Mouse (Mus musculus) right cerebral cortex, postnatal 10 days (tissue): Measurements from ENCODE around the gene Spic.
"Not testable (repeated sequence)": the region's sequence is repeated elsewhere in the genome, so short reads cannot be mapped to it uniquely, and the experiment has no call there.

ENCODE experiments used
- DNase-seq, 2 experiments: peaks; one replicate each; pipeline ENCODE4 v3.0.0; 2021; ENCODE audit warnings: low spot score in 2 of 2

The Spic gene

DNA sequence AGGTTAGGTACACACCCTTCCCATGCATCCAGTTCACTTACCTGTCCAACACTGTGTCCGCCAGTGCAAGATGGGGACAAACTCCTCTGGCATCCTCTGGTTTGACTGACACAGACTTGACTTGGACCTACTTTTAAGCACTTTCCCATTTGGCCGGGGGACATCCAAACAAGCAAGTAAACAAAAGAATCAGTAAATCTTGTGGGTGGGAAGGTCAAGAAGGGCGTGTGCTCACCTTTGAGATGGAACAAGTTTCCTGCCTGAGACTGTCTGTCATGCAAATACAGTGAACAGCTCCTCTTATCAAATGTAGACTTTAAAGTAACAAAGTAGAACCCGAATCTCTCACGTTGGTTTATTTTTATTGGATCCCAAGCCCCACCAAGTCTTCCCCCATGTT, at the start of gene Spic:
TSS of gene Spic (minus strand) at position 91 of the 400 bp plus-strand sequence.
- no peak for DNase-seq

DNA sequence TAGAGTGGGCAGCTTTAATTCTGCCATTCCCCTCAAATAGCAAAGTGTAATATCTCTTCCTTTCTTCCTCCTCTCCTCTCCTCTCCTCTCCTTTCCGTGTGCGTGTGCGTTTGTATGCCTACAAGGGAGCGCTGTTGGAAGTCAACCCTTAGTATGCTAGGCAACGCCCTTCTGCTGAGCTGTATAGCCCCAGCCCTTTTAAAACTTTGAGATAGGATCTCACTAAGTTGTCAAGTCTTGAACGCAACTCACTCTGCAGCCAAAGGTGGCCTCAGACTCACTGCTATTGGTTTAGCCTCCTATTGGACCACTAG, 47.5 kb upstream of the Spic start:
- DNase-seq, result no peak

DNA sequence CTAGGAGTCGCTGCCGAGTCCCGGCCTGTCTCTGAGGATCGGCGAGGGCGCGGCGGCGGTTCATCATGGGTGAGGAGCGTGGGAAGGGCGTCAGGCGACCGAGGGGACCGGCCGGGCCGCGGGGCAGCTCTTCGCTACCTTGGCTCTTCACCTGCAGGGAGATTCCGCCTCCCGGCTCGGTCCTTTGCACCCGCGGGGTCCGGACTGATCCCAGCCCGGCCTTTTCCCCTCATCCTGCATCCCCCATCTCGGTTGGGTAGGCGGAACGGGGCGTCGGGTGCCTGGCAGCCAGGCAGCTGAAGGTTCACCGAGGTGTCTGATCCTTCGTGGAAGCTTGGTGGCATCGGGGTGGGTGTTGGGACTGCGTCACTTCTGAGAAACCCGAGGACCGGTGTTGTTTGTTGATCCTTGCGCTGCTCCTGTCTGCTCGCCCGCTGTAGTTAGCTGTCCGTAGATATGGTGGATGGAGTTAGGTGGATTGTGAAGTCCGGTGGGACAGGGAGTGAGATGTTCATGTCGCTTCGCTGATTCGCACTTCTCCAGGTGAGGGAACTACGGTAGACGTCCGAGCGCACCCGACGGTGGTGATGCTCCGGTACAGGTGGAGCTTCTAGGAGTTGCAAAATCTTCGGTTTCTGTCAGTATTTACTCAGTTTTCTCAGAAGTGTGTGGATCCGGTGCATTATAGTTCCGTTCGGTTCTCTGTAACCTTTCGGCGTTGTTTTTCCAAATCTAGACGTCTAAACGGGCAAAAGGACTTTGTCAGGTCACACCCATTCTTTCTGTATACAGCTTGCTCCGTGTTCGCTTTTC, 46.9 kb upstream of the Spic start:
- peak in 1 of 2 experiments; percentile 46 for DNase-seq

DNA sequence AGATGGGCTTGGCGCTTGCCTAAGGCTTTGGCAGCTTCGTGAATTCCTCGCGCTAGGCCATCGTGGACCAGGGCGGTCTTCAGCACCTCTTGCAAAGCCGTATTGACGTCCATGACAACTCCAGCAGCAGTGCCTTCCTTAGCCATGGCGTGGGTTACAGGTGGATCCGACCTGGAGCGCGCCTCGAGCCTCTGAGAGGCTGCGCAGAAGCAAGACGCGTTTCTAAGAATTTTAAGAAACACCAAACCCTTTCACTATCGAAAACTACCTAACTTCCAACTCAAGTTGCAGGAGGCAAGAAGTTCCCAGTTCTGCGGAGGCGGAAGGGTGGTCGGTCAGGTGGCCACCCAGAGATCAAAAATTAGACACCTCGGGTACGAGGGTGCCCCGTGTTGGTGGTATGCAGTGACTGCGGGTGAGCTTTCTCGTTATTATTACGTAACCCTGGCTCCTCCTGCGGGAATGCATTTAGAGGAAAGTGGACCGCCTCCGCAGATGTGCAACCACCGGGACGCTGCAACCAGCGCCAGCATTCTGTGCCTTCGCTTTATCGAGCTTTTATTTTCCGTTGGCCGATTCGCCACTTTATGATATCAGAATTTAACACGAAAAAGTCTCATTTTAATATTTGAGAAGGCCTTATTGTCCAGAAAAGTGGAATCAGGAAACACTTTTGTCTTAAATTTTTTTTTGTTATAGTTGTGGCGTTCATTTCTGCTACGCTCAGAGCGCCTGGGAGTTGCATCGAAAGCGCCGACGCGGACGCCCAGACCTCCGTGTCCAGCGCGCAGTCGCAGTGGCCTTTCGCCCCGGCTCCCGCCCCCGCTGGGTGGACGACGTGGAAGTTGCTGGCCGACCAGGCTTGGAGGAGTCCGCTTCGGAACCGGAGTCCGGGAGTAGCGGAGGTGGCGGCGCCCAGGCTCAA, 46.0 kb upstream of the Spic start, which contains the start of gene Arl1:
TSS of gene Arl1 (plus strand) at position 288 of the 925 bp plus-strand sequence.
- DNase-seq, result peak; percentile 94 to 96

DNA sequence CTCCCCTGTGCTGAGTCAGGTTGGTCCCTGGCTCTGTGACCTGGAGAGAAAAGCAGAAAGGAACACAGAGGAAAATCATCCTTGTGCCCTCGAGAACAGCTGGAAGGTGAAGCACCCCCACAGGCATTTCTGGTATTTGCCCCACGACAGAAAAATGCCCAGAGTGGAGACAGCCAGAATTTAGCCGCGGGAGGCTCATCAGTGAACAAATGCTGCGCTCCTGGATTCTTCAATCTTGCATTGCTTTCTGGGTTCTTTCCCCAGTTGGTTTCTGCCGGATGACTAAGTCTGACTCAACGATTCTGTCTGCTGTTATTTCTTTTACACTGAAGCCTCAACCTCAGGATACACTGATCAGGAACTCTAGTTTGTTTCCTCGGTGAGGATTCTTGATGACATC, 43.4 kb upstream of the Spic start:
- no peak for DNase-seq

DNA sequence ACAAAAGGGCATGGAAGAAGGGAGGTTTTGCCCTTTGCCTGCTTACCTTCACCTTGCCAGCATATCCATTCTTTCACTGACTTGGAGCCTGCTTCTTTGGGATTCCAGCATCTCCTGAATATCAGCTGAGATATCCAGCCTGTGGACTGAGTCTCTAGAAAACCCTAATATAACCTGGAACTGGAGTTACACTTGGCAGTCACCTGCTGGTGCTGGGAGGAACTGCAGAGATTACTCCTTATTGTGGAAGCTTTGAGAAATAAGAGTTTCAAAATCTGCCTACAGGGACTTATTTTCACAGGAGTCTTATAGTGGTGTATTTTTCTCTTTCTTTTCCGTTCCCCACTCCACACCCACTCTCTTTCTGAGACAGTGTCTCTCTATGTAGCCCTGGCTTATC, 42.3 kb upstream of the Spic start:
- DNase-seq, result peak; percentile 68 to 78

DNA sequence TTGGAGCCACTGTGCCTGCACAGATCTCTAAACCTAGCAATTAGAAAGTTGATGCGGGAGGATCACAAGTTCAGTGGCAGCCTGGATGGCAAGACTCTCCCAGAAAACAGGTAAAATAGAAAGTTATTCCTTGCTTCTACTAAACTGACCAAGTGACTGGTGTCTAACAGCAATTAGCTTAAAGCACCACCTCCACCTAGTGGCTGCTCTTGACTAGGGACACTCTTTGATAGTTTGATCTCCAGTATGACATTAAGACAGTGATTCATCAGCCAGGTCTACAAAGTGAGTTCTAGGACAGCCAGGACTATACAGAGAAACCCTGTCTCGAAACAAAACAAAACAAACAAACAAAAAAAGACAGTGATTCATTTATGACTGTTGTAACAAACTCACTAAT, 40.5 kb upstream of the Spic start:
- DNase-seq, result no peak

DNA sequence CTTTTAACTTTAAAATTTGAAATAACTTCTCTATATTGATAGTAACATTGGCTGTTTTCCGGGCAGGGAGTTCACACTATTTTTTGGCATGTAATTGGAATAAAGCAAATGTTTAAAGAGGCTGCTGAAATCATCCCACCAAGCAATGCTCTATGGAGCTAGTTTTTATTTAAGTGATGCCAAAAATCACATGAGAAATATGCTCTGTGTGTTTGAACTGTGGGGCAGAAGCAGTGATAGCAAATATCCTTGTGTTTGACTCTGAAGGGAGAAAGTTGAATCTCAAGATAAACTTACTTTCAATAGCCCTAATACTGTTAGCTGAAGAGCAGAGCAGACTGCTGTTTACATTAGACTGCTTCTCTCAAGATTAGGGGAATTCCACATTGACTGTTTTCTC, 34.8 kb upstream of the Spic start:
- DNase-seq, result no peak

DNA sequence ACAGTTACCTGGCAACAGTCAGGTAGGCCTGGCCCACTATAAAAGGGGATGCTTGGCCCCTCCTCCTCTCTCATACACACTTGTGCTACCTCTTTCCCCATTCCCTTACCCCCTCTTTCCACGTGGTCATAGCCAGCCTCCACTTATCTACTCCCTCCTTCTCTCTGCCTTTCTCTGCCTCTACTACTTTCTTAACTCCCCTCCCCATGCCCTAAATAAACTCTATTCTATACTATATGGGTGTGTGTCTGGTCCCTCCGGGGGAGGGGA, 32.9 kb upstream of the Spic start:
- no peak for DNase-seq

DNA sequence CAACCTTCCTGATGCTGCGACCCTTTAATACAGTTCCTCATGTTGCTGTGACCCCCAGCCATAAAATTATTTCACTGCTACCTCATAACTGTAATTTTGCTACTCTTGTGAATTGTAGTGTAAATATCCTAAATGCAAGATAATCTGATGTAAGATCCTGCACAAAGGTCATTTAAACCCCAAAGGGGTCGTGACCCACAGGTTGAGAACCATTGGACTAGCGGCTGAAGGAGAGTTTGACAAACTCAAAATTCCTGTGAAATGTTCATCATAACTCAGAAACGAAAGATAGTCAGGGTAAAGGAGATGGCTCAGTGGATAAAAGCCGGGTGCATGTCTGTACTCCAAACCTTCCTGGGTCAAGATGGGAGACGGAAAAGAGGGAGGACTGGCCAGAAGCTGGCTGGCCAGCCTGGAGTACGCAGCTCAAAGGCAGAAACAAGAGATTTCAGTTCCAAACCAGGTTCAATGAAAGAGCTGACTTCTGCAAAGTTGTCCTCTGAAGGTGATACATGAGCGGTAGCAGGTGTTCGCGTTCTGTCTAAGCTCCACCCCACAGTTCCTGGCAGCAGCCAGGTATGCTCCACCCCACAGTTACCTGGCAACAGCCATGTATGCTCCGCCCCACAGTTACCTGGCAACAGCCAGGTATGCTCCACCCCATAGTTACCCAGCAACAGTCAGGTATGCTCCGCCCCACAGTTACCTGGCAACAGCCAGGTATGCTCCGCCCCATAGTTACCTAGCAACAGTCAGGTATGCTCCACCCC, 32.4 kb upstream of the Spic start:
- DNase-seq, result no peak

DNA sequence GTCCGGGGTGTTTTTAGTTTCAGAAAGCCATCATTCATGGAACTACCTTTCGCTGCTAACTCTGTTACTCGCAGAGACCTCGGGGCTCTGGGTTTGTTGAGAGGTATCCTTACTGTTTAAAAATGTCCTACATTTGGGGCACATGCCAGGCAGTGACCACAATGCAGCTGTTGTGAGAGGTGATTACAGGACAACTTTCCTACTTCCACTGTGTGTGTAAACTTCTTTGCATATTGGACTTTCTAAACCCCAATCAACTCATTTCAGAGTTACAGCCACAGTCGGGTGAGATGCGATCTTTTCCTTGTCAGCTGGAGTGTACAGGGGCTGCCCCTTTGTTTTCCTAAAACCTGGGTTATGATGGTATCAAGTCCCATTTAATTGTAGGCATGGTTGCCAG, 30.8 kb upstream of the Spic start:
- DNase-seq, result no peak

DNA sequence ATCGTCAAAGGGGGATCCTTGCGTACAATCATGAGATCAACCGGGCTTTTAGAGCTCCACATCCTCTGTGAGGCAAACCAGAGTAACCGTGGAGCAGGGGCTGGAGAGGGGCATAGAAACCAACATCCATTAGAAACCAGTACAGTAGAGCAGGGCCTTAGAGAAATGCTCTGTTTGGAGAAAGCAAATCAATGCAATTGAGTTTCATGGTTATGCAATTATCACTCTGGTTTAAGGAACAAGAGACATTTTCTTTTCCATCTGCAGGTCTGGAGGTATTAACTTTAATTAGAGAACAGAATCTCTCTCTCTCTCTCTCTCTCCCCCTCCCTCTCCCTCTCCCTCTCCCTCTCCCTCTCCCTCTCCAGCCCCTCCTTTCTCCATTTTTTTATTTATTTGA, 29.9 kb upstream of the Spic start:
- no peak for DNase-seq

DNA sequence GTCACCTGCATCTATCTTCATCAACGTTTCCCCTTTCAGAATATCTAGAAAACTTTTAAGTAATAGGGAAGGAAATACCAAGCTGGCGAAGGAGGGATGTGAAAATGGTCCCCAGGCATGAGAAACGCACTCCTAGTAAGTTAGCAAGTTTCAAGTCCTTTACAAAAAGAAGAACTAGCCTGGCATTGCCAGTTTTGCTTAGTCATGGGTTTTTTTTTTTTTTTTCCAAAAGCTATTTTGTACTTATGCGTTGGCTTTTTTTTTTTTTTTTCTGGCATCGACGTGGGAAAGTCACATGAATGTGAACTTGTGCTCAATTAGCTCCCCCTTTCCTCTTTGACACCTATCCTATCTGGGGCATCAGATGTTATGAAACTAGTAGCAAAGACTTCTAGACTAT, 27.5 kb upstream of the Spic start:
- DNase-seq, result no peak

DNA sequence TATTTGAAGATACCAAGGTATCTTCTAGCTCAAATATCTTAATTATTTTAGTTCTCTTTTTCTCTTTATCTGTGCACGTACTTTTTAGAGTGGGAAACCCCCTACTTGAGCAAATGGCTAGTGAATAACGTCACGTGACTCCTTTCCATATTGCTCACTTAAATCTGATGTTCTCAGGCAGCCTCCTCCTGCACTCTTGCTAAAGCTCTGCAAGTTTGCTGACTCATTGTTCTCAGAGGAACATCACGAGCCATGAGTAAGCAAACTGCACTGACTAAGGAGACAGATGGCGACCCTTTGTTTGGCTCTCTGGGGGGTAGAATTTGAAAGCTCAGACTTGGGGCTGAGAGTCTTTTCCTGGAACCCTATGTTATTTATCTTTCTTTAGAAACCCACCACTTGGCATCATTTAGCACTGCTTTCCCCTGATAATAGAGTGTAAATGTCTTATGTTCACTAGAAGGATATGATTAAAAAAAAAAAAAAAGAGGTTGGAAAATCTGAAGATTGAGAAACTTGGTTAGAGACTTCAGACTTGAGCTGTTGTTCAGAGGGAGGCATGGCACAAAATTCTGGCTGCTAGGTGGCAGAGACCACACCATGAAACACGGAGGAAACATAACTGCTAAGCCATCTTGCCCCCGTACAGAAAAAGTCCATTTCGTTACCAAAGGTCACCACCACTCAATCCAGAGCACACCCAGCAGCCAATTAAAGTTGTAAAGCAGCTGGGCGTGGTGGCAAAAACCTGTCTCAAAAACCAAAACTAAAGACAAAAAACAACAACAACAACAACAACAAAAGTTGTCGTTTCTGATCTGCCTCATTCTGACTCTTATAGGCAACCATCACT, 24.1 kb upstream of the Spic start:
- DNase-seq, result peak; percentile 32 to 37

DNA sequence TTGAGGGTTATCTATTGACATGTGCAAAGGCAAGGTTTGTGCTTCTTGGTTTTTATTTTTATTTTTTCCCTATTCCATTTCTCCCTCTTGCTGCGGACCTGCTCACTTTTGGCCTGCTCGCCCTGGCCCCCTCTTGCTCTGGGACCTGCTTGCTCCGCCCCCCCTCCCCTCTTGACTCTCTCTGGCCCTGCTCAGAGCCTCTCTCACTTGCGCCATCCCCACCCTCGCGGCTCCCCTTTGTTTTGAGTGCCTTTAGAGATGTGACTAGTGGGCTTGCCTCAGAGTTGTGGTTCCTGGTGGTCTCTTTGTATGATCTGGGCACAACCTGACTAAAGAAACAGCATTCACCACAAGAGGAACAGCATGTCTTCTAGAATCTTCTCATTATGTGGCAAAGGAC, 16.1 kb upstream of the Spic start:
- DNase-seq, result no peak

DNA sequence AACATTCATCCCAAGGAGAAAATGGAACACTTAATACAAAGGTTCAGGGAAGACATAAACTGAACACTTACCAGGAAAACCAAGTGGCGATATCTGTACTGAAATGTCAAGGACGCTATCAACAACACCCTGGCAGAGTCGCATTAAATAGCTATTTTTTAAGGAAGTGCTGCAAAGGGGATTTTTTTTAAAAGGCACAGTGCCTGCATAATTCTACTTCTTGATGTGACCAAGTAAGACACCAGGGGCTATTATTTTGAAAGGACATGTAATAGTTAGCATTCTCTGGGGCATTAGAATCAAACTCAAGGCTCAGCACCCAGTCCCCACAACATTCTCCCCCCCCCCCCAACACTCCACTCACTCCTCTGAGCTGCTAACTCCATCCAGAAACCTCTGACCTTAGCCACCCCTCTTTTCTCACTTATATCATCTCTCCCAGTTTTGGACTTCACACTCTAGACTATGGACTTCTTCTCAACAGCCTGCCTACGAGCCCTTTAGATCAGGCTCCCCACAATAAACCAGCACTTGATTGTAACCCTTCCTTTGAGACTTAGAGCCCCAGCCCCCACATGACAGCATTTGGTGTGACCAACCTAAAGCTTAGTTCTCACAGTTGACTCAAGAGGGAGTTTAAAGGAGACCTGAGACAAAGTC, 1.8 kb downstream of the Spic start:
- DNase-seq, result no peak

DNA sequence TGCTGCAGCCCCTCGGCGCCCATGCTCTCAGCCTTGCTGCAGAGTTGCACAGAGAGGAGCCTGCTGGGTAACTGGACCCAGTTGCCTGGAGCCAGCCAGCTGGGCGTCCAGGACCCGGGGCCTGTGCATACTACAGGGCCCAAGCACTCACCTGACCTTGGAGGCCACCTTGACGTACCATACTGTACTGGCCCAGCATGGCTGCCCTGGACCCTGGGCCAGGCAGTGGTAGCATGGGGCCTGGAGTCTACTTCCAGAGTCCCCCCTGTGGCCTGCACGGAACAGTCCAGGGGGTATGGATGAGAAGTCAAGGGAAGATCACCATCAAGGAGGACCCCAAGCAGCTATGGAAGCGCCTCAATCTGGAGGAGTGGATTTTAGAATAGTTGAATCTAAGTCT, 12.0 kb downstream of the Spic start:
- no peak for DNase-seq

DNA sequence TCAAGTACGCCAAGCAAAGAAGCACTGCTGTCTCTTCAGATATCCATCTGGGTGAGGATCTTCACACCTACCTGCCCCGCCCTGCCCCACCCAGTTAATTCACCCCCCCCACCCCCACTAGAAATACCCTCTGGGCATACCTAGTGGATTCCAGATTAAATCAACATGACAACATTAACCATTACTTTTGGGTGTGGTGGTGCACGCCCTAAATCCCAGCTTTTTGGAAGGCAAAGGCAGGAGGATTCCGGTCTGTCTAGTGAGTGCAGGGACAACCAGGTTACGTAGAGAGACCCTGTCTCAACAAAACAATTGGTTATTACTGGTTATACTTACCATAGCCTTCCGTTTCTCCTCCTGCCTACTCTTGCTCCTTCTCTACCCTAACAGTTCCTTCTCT, 12.7 kb downstream of the Spic start:
- DNase-seq, result no peak

DNA sequence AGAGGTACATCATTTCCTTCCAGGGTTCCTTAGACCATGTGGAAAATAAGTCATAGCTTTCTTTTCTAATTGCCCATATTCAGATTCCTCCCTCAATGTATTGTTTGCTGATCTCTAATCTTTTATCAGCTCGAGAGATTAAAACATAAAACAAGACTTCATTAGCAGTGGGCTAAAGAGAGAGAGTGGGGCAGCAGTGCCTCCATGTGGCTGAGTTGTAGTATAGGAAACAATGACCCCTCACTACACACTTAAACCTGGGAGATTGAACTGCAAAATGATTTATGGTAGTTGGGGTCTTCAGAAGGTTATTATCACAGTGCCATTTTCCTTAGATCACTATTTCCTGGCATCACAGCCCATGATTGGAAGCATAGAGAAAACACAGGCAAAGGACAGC, 15.1 kb downstream of the Spic start:
- peak; percentile 28 to 64 for DNase-seq

DNA sequence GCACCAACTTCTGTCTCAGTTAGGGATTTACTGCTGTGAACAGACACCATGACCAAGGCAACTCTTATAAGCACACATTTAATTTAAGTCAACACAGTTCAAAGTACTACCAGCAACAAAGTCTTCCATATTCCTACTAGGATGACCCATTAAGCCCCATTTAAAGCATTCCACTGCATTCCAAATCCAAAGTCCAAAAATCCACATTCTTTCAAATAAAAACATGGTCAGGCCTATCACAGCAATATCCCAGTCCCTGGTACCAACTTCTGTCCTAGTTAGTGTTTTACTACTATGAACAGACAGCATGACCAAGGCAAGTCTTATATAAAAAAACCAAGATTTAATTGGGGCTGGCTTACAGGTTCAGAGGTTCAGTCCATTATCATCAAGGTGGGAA, 21.0 kb downstream of the Spic start:
- DNase-seq, result not testable (repeated sequence)

DNA sequence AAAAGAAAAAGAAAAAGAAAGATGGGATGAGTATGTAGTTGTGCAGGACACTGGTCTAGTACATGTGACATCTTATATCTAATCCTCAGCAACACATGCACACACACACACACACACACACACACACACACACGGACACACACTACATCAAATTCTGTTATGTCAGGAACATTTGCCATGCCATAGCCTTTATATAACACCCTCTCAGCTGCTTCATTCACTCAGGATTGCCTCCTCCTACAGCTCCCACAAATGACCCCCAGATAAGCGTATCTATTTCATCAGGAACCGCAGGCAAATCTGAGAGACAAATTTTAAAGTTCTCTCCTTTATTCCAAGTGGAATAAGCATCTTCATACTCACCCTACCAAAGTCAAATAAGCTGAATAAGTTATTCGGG, 25.9 kb downstream of the Spic start:
- DNase-seq, result no peak
